Mouse (Mus musculus) heart, embryonic 14.5 days (tissue): Measurements from ENCODE around the gene Ryr2. TPM values are rescaled to one million over a fixed set of nuclear protein-coding genes. Genes with fewer than 3 reads are reported as not detected.

Experiments
- ATAC-seq: fragments of 200-750 bp; cut with Nextera tagmentation; 2 replicates; pipeline ENCODE4 v1.8.0; 2017; ENCODE audit warnings: low read depth, moderate TSS enrichment; ENCODE audit not compliant: insufficient number of reproducible peaks, insufficient read depth, low FRiP score
- H3K27ac ChIP-seq, 2 experiments: fragments of 200-500 bp in 1 of 2; fragments of 300-500 bp in 1 of 2; sonication (generic) in 1 of 2; replicated peaks in 1 of 2; 2 replicates each; pipeline ENCODE4 v1.5.1; 2012 to 2014; ENCODE audit warnings: low read depth in 2 of 2, low read length in 2 of 2, control low read depth in 1 of 2, mild to moderate bottlenecking in 1 of 2, mixed read lengths in 1 of 2; ENCODE audit not compliant: control insufficient read depth in 1 of 2, insufficient read depth in 1 of 2
- H3K27me3 ChIP-seq: fragments of 300-500 bp; sonication (generic); 2 replicates; pipeline ENCODE4 v1.6.1; 2014; ENCODE audit warnings: mild to moderate bottlenecking, low read length, control low read depth; ENCODE audit not compliant: control insufficient read depth, insufficient read depth
- H3K36me3 ChIP-seq: fragments of 300-500 bp; sonication (generic); 2 replicates; pipeline ENCODE4 v1.6.1; 2014; ENCODE audit warnings: mild to moderate bottlenecking, control low read depth, low read length, mixed read lengths; ENCODE audit not compliant: control insufficient read depth, insufficient read depth
- H3K4me1 ChIP-seq, 2 experiments: fragments of 200-500 bp in 1 of 2; fragments of 300-500 bp in 1 of 2; sonication (generic) in 1 of 2; 2 replicates each; pipeline ENCODE4 v1.6.1; 2012 to 2014; ENCODE audit warnings: low read length in 2 of 2, control low read depth in 1 of 2, mixed read lengths in 1 of 2; ENCODE audit not compliant: control insufficient read depth in 2 of 2, insufficient read depth in 2 of 2
- H3K4me2 ChIP-seq: fragments of 300-500 bp; sonication (generic); 2 replicates; pipeline ENCODE4 v1.6.1; 2014; ENCODE audit warnings: mild to moderate bottlenecking, low read length
- H3K4me3 ChIP-seq, 2 experiments: fragments of 200-500 bp in 1 of 2; fragments of 300-500 bp in 1 of 2; sonication (generic) in 1 of 2; 2 replicates each; pipeline ENCODE4 v1.5.1; 2012 to 2014; ENCODE audit warnings: low read length in 2 of 2, mild to moderate bottlenecking in 2 of 2, control low read depth in 1 of 2, low read depth in 1 of 2, moderate library complexity in 1 of 2; ENCODE audit not compliant: control insufficient read depth in 1 of 2, insufficient read depth in 1 of 2
- H3K9ac ChIP-seq: fragments of 300-500 bp; sonication (generic); 2 replicates; pipeline ENCODE4 v1.6.1; 2014; ENCODE audit warnings: mild to moderate bottlenecking, low read length
- H3K9me3 ChIP-seq: fragments of 300-500 bp; sonication (generic); 2 replicates; pipeline ENCODE4 v1.6.1; 2016; ENCODE audit warnings: low read length, control low read depth; ENCODE audit not compliant: control insufficient read depth
- WGBS: fragments of 180-500 bp; shearing (Covaris S2); extraction: QIAGEN DNeasy Blood & Tissue Kit; methylation state at CpG from one replicate; pipeline ENCODE4 v1.1.7; 2014; 5-methylcytosine and 5-hydroxymethylcytosine counted together
- polyA plus RNA-seq: library from polyadenylated mRNA; unstranded; fragments of >200 nt; fragmentation: Nextera tagmentation; extraction: Ambion mirVana; gene quantifications from 2 replicates; pipeline ENCODE4 v1.2.1, GENCODE M21; 2014

Gene Ryr2
- polyA plus RNA-seq, 1 experiment from 2014 or later, result 69.1 TPM

- Histone ChIP-seq H3K4me3 (no peak overlapping the region), H3K4me2 (no peak overlapping the region), H3K27me3 (no peaks in the 10 kb centered on the region), H3K9me3 (no peaks in the 10 kb centered on the region), H3K27ac (no peak overlapping the region), H3K36me3 (no peaks in the 10 kb centered on the region), H3K9ac (no peak overlapping the region), H3K4me1 (peaks cover 5 to 22% of the 10 kb centered on the region in 2 experiments)
- no peak for ATAC-seq
- 56% methylated on average over 2 of the region's 2 CpGs for WGBS
These were observed 128.4 kb downstream of the Ryr2 start for GRCm38 (mm10) chr13:11978359-11978758.

- Histone ChIP-seq H3K27me3 (no peaks in the 10 kb centered on the region), H3K27ac (no peak overlapping the region), H3K4me1 (peaks cover 5 to 22% of the 10 kb centered on the region in 2 experiments), H3K9me3 (no peaks in the 10 kb centered on the region), H3K9ac (no peak overlapping the region), H3K4me3 (no peak overlapping the region), H3K36me3 (no peaks in the 10 kb centered on the region), H3K4me2 (no peak overlapping the region)
- 58% methylated on average over 4 of the region's 4 CpGs for WGBS
- no peak for ATAC-seq
These were observed 129.1 kb downstream of the Ryr2 start for GRCm38 (mm10) chr13:11977606-11978005.

- Histone ChIP-seq H3K36me3 (no peaks in the 10 kb centered on the region), H3K27me3 (no peaks in the 10 kb centered on the region), H3K4me1 (peaks cover 2 to 46% of the 10 kb centered on the region in 2 experiments; a peak in 3 of 4 replicates), H3K27ac (no peak overlapping the region), H3K4me2 (no peak overlapping the region), H3K4me3 (no peak overlapping the region), H3K9ac (no peak overlapping the region), H3K9me3 (no peaks in the 10 kb centered on the region)
- ATAC-seq, result no peak
These were observed 142.4 kb downstream of the Ryr2 start for GRCm38 (mm10) chr13:11964391-11964790.

- Histone ChIP-seq H3K27me3 (no peaks in the 10 kb centered on the region), H3K9ac (no peak overlapping the region), H3K27ac (no peak overlapping the region), H3K36me3 (no peaks in the 10 kb centered on the region), H3K4me1 (peaks cover 7 to 42% of the 10 kb centered on the region in 2 experiments), H3K4me2 (no peak overlapping the region), H3K9me3 (no peaks in the 10 kb centered on the region), H3K4me3 (no peak overlapping the region)
- ATAC-seq, result no peak
These were observed 147.1 kb downstream of the Ryr2 start for GRCm38 (mm10) chr13:11959488-11960174.

GRCm38 (mm10) chr13:11958854-11959253, 147.9 kb downstream of the Ryr2 start:
- Histone ChIP-seq H3K9ac (no peak overlapping the region), H3K4me3 (no peak overlapping the region), H3K4me1 (peaks cover 7 to 35% of the 10 kb centered on the region in 2 experiments), H3K36me3 (no peaks in the 10 kb centered on the region), H3K4me2 (no peak overlapping the region), H3K27ac (no peak overlapping the region), H3K27me3 (no peaks in the 10 kb centered on the region), H3K9me3 (no peaks in the 10 kb centered on the region)
- 68% methylated on average over 3 of the region's 3 CpGs for WGBS
- ATAC-seq, result no peak

GRCm38 (mm10) chr13:11958271-11958670, 148.5 kb downstream of the Ryr2 start:
- Histone ChIP-seq H3K36me3 (no peaks in the 10 kb centered on the region), H3K9ac (no peak overlapping the region), H3K4me3 (no peak overlapping the region), H3K4me2 (no peak overlapping the region), H3K27ac (no peak overlapping the region), H3K9me3 (no peaks in the 10 kb centered on the region), H3K4me1 (peaks cover 7 to 30% of the 10 kb centered on the region in 2 experiments), H3K27me3 (no peaks in the 10 kb centered on the region)
- no peak for ATAC-seq
- 71% methylated on average over 4 of the region's 4 CpGs for WGBS

GRCm38 (mm10) chr13:11951951-11952350, 154.8 kb downstream of the Ryr2 start:
- Histone ChIP-seq H3K4me2 (no peak overlapping the region), H3K9ac (no peak overlapping the region), H3K4me3 (no peak overlapping the region), H3K36me3 (no peaks in the 10 kb centered on the region), H3K27ac (no peak overlapping the region), H3K9me3 (no peaks in the 10 kb centered on the region), H3K4me1 (peaks cover 4 to 24% of the 10 kb centered on the region in 2 experiments), H3K27me3 (no peaks in the 10 kb centered on the region)
- WGBS, result 81% methylated on average over 3 of the region's 3 CpGs
- ATAC-seq, result no peak

GRCm38 (mm10) chr13:11945740-11946139, 161.0 kb downstream of the Ryr2 start:
- 95% methylated on average over 2 of the region's 2 CpGs for WGBS

More at GRCm38 (mm10) chr13:11945740-11946139, 161.0 kb downstream of the Ryr2 start:
- Histone ChIP-seq H3K9ac (no peak overlapping the region), H3K4me1 (peaks cover 0 to 4% of the 10 kb centered on the region in 2 experiments; a peak in 1 of 4 replicates), H3K27me3 (no peaks in the 10 kb centered on the region), H3K36me3 (peaks cover 22% of the 10 kb centered on the region), H3K9me3 (no peaks in the 10 kb centered on the region), H3K4me2 (no peak overlapping the region), H3K27ac (no peak overlapping the region), H3K4me3 (no peak overlapping the region)
- no peak for ATAC-seq
